Mouse (Mus musculus) left cerebral cortex, adult 2 months (tissue): ENCODE measurements at regions not wholly inside any gene's neighbourhood (a gene's known extent, or its start where the extent isn't known, plus 50 kb on each side); places are given as distances from the start of the nearest gene placed in this dataset.

Experiments used
- DNase-seq, 2 experiments: peaks; one replicate each; pipeline ENCODE4 v3.0.0; 2021 to 2022; ENCODE audit warnings: low spot score in 2 of 2, mixed read lengths in 1 of 2; ENCODE audit errors: extremely low spot score in 1 of 2
- H3K27ac ChIP-seq: fragments of 200-600 bp; 2 replicates; pipeline ENCODE4 v1.8.1; 2022
- H3K4me3 ChIP-seq: fragments of 200-600 bp; 2 replicates; pipeline ENCODE4 v1.8.1; 2022
- CTCF ChIP-seq: fragments of 200-600 bp; IDR thresholded peaks from 2 replicates; pipeline ENCODE4 v1.8.1; 2022; ENCODE audit warnings: antibody characterized with exemption, mild to moderate bottlenecking, moderate library complexity
- intact Hi-C: fragments of 180-260 bp; cut with DNase I; formaldehyde crosslinking; loops from one replicate; pipeline ENCODE4 v1.15.1; 2025

- H3K27ac ChIP-seq = no peak overlapping the region
- DNase-seq = no peak
- intact Hi-C loops = no loop called here
- no peak overlapping the region for H3K4me3 ChIP-seq
- TF ChIP-seq CTCF = no peak
Measured at GRCm38 (mm10) chr10:96847433-96848165, 230.8 kb downstream of the Btg1 start.

DNA sequence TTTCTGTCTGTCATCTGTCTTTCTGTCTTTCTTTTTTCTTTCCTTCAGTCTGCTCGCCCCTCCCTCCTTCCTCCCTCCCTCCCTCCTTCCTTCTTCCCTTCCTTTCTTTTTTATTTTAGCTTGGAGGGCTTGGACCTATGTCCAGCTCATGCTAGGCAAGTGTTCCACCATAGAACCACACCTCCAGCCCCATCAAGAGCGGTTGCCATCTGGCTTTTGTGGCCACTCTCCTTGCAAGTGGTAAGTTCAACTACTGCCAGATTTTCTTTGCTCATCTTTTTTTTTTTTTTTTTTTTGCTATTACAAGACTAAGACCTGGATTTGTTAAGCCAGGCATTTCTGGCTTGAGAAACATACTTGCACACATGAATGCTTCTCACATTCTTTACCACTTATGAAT, 231.7 kb downstream of the Btg1 start:
- Histone ChIP-seq H3K4me3 (no peak overlapping the region), H3K27ac (no peak overlapping the region)
- no peak for DNase-seq
- intact Hi-C loops = no loop called here
- TF ChIP-seq CTCF = no peak

DNA sequence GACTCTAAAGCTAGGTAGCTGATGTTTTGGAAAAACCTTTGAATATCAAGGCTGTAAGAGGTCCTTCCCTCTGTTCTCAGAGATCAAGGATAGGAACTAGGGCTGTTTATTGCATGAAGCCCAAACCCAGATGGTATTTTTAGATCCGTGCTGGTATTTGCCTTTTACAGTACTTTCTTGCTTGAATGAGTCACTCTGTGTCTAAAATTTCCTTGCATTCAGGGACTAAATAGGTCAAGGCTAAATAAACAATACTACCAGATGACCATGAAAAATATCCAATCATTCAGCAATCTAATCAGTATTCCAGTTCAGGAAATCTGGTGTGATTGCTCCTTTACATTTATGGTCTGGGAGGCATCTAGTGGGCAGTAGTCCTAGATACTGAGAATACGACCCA, 243.6 kb downstream of the Btg1 start:
- no peak overlapping the region for H3K27ac ChIP-seq
- H3K4me3 ChIP-seq = no peak overlapping the region
- no peak for DNase-seq
- no peak for TF ChIP-seq CTCF
- intact Hi-C loops = no loop called here

- Histone ChIP-seq H3K27ac (no peak overlapping the region), H3K4me3 (no peak overlapping the region)
- TF ChIP-seq CTCF = no peak
- DNase-seq = no peak
- intact Hi-C loops = no loop called here
Measured at GRCm38 (mm10) chr10:96863230-96863629, 246.4 kb downstream of the Btg1 start.

- TF ChIP-seq CTCF = no peak
- intact Hi-C loops = no loop called here
- Histone ChIP-seq H3K27ac (no peak overlapping the region), H3K4me3 (no peak overlapping the region)
- no peak for DNase-seq
Measured at GRCm38 (mm10) chr10:96866468-96866867, 249.7 kb downstream of the Btg1 start.

DNA sequence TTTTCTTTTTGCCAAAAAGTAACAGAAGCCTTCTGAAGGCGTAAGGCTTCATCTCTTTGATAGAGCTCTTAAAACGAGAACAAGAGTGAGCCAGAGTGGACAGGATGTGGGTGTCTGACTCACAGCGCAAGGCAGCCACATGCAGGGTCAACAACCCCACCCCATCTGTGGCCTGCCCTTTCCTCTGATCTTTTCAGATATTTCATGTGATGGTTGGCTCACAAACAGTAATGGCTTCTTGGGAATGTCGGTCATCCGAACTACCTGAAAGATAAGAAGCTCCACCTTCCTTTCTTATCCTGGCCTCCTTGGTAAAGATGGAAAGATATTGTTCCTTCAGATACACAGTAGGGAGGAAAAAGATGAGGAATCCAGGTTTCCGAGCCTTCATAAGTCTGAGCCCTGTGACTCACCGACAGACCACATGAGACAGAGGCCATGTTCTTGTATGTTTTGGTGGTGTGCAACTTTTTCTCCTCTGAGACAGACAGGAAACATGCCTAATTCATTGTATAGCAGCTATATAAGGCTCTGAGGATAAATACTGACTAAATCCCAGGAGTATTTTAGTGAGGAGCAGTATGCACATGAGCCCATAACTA, 254.9 kb downstream of the Btg1 start:
- Histone ChIP-seq H3K27ac (no peak overlapping the region), H3K4me3 (no peak overlapping the region)
- no peak for TF ChIP-seq CTCF
- intact Hi-C loops = no loop called here
- DNase-seq = no peak

- Histone ChIP-seq H3K4me3 (no peak overlapping the region), H3K27ac (no peak overlapping the region)
- no peak for TF ChIP-seq CTCF
- DNase-seq = no peak
- intact Hi-C loops = no loop called here
Measured at GRCm38 (mm10) chr10:96874646-96875045, 257.8 kb downstream of the Btg1 start.

DNA sequence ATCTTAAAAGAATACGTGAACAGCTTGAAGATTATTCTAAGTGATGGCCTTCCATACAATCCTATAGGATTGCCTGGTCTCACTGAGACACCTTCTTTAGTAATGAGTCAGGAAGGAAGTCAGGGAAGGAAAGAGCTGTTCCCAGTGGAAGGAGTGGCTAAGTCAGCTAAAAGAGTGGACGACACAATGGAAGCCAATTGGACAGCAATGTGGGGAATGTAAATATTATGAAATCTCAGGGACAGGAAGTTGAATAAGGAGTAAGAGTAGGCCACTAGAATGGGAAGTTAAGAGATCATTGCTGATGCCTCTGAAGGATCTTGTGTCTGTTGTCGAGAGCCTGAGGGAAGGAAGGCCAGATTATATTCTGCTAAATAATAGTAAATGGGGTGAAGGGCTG, 258.9 kb downstream of the Btg1 start:
- Histone ChIP-seq H3K4me3 (no peak overlapping the region), H3K27ac (no peak overlapping the region)
- TF ChIP-seq CTCF = no peak
- intact Hi-C loops = no loop called here
- DNase-seq = no peak

- no peak for TF ChIP-seq CTCF
- Histone ChIP-seq H3K4me3 (no peak overlapping the region), H3K27ac (no peak overlapping the region)
- intact Hi-C loops = no loop called here
- DNase-seq = no peak
Measured at GRCm38 (mm10) chr10:96879425-96879824, 262.6 kb downstream of the Btg1 start.

- H3K4me3 ChIP-seq = no peak overlapping the region
- no peak overlapping the region for H3K27ac ChIP-seq
- intact Hi-C loops = no loop called here
- no peak for DNase-seq
- no peak for TF ChIP-seq CTCF
Measured at GRCm38 (mm10) chr10:96880771-96881170, 264.0 kb downstream of the Btg1 start.

DNA sequence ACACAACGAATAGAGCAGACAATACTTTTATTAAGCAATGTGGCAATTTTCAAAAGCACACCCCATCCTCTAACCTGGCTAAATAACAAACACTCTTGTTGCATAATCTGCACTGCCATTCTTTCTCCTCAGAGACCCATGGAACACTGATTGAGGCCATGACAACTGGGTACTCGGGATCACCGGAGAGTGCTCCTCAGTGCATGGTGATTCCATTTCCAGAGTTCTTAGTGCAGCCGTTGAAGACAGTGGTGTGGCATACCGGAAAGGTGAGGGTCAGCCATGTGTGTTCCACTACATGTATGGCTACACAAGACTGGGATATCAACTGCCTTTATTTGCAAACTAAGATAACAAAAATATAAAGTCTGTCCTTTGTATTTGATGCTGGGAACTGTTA, 264.4 kb downstream of the Btg1 start:
- no peak for TF ChIP-seq CTCF
- Histone ChIP-seq H3K4me3 (no peak overlapping the region), H3K27ac (no peak overlapping the region)
- no peak for DNase-seq
- intact Hi-C loops = no loop called here

GRCm38 (mm10) chr10:96881660-96882059, 264.9 kb downstream of the Btg1 start:
- TF ChIP-seq CTCF = no peak
- DNase-seq = no peak
- intact Hi-C loops = loop anchor here (2.0 kb wide), 1 partner anchor 15 kb away; no protein-coding TSS in a partner anchor
- Histone ChIP-seq H3K27ac (no peak overlapping the region), H3K4me3 (no peak overlapping the region)

GRCm38 (mm10) chr10:96901150-96901549, 284.3 kb downstream of the Btg1 start:
- no peak overlapping the region for H3K27ac ChIP-seq
- TF ChIP-seq CTCF = no peak
- intact Hi-C loops = no loop called here
- H3K4me3 ChIP-seq = no peak overlapping the region
- DNase-seq = no peak
